Mouse (Mus musculus): ENCODE data around the gene Gmnn.

Gmnn gene

GRCm38 (mm10) chr13:24760351-24760870 lies 1.3 kb downstream of the Gmnn start:
- no peak for DNase-seq

DNA sequence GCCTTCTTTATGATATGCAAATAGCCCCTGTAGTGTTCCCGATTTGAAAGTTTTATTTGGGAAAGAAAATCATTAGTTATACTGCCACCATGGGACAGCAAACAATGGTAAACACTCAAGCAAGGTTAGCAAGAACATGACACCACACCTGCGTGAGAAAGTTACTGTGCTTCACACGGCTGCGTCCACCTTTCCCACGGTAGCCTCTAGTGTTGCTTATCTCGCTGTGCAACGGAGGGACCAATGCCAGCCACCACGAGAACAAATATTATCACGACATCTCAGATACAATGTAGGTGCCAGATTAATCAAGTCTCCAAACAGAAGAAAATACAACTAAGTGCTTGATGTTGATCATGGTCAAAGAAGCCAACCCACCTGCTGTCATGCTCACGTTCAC lies 2.3 kb downstream of the Gmnn start:
- DNase-seq, result no peak

DNA sequence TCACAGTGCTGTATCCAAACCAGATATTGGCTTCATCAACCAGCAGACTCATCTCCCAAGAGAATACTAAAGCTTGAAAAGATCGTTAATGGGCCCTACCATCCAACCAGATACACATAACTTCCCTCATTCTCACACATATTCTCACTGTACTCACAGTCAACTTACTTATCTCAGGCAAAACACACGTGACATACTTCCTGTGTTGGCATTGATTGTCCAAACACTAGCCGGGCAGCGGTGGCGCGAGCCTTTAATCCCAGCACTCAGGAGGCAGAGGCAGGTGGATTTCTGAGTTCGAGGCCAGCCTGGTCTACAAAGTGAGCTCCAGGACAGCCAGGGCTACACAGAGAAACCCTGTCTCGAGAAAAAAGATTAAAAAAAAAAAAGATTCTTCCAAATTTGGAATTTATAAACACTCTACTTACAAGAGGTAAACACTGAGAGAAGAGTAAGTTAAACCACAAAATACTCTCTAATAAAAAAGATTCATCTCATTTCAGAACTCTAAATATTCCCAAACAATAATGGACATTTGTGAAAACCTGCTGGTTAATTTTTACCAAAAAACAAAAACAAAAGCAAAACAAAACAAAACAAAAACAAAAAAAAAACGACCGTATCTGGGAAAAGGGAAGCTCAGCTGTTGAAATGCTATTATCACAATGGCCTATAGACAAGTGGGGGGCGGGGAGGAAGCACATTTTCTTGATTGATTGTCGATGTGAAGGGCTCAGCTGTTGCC lies 3.7 kb downstream of the Gmnn start:
- no peak for DNase-seq

- DNase-seq, result no peak
Observed at GRCm38 (mm10) chr13:24756756-24757155, 5.0 kb downstream of the Gmnn start.

DNA sequence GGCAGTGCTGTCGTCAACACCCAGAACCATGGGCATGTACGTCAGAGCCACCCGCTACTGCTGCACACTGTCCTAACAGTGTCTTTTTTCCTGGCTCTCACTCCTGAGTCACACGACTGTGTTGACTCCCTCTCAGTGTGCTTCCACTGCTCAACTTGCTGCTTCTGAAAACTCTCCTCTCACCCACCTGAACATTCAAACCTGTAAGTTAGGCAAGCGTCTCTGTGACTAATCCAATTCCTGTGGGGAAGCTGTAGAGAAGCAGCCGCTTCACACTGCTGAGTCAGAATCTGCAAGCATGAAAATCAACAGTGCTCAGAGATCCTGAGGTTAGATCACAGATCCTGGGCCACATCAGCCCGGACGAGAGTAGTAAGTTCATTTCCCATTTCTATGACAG lies 10.3 kb downstream of the Gmnn start:
- no peak for DNase-seq

DNA sequence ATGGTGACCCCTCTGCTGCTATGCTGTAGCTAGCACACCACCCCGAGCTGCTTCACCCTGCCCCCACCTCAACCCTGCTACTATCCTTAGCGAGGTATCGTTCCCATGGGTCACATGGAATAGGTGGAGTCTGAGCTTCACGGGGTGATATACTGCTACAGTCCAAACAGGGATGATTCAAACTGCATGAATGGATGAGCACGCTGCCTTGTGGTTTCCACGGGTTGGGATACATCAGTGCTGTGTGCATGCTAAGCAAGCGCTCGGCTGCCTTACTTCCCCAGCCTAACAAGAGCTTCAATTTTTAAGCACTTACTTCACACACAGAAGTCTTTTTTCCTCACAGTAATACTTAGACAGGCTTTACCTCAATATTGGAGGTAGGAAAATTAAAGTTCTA lies 10.9 kb downstream of the Gmnn start:
- DNase-seq, result no peak

DNA sequence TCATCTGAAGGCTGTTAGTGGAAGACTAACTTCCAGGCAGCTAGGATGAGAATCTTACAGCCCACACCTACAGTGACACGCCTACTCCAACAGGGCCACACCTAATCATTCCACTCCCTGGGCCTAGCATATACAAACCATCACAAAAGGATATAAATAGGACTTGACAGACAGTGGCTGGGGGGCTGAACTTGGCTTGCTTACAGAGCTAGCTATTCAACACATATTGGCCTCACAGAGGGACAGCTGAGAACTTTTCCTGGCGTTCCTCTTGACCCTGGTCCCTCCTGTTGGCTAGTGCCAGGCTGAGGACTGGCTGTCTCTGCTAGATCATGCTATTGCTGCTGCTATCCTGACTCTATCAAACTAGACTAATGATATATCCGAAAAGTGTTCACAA lies 13.9 kb downstream of the Gmnn start:
- no peak for DNase-seq

DNA sequence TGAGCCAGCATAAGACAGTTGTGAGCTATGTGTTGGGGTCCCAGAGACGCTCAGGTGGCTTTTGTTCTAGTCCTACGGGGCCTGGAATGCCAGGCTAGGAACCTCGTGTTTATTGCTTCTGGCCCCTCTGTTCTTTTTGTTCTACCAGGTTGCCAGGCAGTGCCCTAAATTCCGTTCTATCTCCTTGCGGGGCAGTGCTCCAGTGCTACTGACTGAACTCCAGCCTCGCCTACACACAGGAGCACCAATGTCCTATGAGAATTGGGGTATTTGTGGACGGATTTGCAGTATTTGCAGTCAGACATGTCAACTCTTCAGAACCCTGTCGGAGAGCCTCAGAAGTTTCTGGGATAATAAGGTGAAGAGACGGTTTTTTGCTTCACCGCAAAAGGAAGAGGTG lies 20.7 kb downstream of the Gmnn start, which contains the start of gene Armh2:
Armh2 (plus strand) TSS at position 205 of the 400 bp plus-strand sequence.
- no peak for DNase-seq

DNA sequence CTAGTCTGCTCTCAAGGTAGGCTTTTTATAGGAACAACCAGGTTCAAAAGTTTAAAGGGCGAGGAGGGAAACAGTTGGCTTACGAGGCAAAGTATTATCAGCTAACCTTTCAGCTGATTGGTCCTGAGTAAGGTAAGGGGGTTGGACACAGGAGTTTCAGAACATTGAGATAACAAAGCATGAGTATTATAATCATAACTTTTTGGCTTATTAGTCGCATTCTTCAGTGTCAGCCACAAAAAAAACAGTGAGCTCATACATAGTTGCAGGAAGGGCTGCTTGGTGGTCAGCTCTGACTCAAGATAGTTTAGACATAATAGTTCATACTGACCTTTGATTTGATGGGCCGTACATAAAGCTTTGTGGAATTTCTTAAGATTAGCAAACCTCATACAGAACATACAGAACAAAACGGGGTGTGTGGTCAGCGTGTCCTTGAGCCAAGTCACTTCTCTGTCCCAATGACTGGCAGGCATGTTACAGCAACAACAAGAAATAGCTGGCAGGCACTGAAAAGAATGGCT lies 26.1 kb downstream of the Gmnn start:
- DNase-seq, result no peak

GRCm38 (mm10) chr13:24734502-24734901 lies 27.2 kb downstream of the Gmnn start:
- no peak for DNase-seq

- no peak for DNase-seq
Observed at GRCm38 (mm10) chr13:24729128-24729527, 32.6 kb downstream of the Gmnn start.

DNA sequence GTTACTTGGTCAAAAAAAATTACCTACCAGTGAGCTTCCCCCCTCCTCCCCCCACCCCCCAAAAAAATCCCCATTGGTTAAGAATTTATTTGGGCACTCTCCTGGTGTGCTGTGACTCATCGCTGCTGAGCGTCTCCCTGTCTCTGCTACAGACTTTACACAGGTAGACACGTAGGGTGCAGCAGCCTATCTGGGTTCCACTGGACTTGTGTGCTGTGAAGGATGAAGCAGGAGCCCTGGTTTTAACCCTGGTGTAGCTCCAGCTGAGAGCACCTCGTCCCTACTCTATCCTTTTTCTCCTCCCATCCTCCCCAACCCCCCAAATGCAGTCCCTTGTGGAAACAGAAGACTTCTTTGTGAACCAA lies 37.3 kb downstream of the Gmnn start:
- no peak for DNase-seq

- DNase-seq, result peak; percentile 49
Observed at GRCm38 (mm10) chr13:24723699-24724394, 37.9 kb downstream of the Gmnn start.

- DNase-seq, result peak; percentile 11
Observed at GRCm38 (mm10) chr13:24721502-24721901, 40.2 kb downstream of the Gmnn start.

DNA sequence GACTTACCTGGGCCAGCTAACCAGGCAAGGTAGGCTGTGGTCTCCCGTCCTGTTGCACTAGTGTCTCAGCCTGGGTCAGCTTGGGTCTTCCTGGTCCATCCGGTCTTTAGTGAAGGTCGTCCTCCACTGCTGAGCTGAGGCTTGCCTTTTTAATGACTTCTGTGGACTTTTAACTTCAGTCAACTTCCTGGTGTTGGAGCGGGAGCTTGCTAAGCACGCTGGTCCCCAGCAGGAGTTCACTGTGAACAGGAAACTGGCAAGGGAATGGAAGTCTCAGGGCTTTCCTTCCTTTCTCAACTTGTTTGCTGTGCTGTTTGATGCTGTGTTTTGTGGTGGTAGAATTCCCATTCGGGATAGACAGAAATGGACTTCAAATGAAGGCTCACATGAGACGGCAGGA lies 44.0 kb downstream of the Gmnn start:
- DNase-seq, result peak; percentile 11

DNA sequence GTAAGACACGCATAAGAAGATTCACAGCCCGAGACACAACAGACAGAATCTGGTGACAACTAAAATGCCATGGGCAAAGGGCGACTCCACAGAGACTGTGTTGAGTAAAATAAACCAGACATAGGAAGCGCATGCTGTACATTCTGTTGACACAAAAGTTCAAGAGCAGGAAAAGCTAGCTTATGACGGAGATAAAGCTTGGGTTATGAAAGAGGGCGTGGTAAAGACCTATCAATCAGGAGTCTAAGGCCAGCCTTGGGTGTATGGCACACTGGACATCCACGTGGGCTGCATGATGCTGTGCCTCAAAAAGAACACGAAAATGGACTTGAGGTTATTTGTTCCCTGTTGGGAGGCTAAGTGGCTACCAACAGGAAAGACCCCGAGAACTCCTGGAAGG lies 45.3 kb downstream of the Gmnn start:
- DNase-seq, result no peak

GRCm38 (mm10) chr13:24715601-24716000 lies 46.1 kb downstream of the Gmnn start:
- DNase-seq, result no peak

DNA sequence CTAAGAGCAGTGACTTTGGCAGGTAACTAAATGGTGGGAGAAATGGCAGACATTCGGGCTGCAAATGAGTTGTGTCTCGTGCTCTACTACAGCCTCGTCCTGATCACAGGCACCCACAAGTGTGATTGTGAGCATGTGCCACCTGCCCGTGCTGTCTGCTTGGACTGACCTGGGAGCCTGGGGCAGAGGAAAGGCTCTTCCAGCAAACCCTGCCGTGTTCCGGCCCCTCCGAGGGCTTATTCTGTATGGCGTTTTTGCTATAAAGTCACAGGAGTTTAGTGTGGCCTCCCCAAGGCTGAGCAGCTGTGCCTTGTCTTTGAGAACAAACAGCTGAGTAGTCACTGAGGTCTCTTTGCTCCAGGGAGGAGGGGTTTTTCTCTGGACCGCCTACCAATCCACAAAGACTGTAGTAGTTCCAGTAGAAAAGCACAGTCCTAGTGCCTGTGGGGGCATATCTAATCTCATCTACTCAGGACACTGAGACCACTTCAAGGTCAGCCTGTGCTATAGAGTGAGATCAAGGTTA lies 47.3 kb downstream of the Gmnn start:
- no peak for DNase-seq

GRCm38 (mm10) chr13:24713434-24714000 lies 48.2 kb downstream of the Gmnn start:
- DNase-seq, result peak; percentile 93

DNA sequence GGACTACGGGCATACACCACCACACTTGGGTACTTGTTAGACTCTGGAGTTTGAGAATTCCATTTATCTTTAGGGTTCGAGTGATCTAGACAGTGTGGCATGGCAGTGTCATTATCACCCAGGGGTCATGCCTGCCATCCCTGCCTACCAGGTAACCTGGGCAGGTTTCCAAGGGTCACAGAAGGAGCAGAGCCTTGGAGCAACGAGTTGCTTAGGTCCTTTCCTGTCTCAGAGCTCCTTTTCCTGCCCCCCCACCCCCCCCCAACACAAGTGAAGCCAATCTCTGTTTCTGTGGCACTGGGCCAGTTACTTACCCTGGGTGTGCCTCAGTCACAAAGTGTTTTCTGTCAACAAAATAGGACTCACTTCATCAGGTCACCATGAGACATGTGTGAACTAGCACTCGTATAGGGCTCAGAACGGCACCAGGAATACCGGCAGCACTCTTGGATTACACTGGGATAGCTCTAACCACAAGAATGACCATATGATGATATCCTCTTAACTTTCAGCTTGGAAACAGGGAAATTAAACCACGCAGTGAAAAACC lies 49.1 kb downstream of the Gmnn start:
- peak; percentile 32 for DNase-seq

DNA sequence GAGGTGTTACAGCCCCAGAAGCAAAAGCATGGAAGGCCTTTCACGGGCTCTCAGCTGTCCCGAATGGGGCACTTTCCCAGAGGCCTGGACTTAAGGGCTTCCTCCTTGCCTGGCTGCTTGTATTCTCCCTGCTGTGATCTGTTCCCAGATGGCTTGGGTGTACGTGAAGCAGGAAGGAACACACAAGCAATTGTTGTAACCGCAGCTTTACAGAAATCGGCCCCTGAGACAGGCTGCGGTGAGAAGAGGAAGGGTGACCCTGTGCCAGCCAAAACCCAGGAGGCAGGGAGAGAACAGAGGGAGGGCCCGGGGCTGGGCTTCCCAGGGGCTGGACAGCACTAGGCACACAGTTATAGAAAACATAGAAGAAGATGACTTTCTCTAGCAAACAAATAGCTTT lies 50.8 kb downstream of the Gmnn start:
- DNase-seq, result no peak

- no peak for DNase-seq
Observed at GRCm38 (mm10) chr13:24709656-24710396, 51.9 kb downstream of the Gmnn start.

Measured in kidney, adult 9 months (tissue).